Mouse (Mus musculus): ENCODE measurements around the gene Prkn. TPM values are rescaled to one million over a fixed set of nuclear protein-coding genes. Genes with fewer than 3 reads are reported as not detected.

Gene Prkn
- polyA plus RNA-seq, 1 experiment = 0.58 TPM

DNA sequence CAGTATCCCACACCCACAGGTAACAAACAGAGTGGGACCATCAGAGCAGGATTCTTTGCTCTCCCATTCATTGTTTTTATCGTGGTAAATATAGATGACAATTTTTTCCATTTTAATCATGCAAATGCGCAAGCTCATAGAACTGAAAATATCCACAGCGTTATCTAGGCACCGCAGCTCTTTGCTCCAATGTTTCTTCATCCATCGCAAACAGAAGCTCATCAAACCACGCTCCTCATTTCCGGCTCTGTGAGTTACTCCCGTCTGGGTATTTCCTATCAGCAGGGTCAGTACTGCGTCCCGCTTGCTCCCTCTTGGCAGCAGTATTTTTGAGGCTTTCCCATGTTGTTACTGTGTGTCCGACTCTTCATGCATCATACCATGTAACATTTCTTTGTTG lies 1022.8 kb downstream of the Prkn start:
- Histone ChIP-seq H3K4me3 (ENCODE audit: low read depth, low read length) (no peak overlapping the region), H3K36me3 (ENCODE audit: control insufficient read depth, insufficient read depth, low read length) (no peaks in the 10 kb centered on the region)
- 90% methylated on average over 11 of the region's 11 CpGs for WGBS

DNA sequence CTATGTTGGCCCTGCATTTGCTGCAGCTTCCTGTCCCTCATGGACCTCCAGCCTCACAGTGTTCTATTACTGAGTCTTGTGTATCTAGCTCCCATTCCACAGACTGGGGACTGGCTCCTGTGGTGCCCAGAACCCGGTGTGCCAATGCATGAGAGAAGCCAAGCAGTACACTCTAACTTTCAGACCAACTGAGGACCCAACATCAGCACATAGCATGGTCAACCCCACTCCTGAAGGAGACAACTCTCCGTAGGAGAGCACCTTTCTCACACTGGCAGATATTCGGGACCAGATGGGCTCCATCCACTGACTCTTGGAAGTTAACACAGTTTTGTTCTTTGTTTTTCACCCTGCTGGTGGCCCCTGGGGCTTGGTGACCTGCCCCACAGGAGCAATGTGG lies 1026.0 kb downstream of the Prkn start:
- 87% methylated on average over 3 of the region's 3 CpGs for WGBS
- TF ChIP-seq CTCF (IDR thresholded peaks at IDR 0.05; ENCODE audit: extremely low read depth, insufficient read length, insufficient replicate concordance, low read depth, low read length) (no peak), POLR2A (IDR thresholded peaks at IDR 0.05; ENCODE audit: low read depth, low read length) (no peak)
- Histone ChIP-seq H3K27me3 (ENCODE audit: control insufficient read depth, insufficient read depth, low read length) (no peaks in the 10 kb centered on the region; the same call in 1 of the 2 replicates), H3K27ac (ENCODE audit: insufficient read depth, low read depth, low read length) (no peak overlapping the region), H3K36me3 (ENCODE audit: control insufficient read depth, insufficient read depth, low read length) (no peaks in the 10 kb centered on the region), H3K4me3 (ENCODE audit: low read depth, low read length) (no peak overlapping the region), H3K4me1 (ENCODE audit: control insufficient read depth, insufficient read depth, insufficient read length, low read length) (no peaks in the 10 kb centered on the region)

More for the DNA sequence above, 1022.8 kb downstream of the Prkn start:
- Histone ChIP-seq H3K27me3 (ENCODE audit: control insufficient read depth, insufficient read depth, low read length) (no peaks in the 10 kb centered on the region; the same call in 1 of the 2 replicates), H3K4me1 (ENCODE audit: control insufficient read depth, insufficient read depth, insufficient read length, low read length) (no peaks in the 10 kb centered on the region), H3K27ac (ENCODE audit: insufficient read depth, low read depth, low read length) (no peak overlapping the region)
- TF ChIP-seq CTCF (IDR thresholded peaks at IDR 0.05; ENCODE audit: extremely low read depth, insufficient read length, insufficient replicate concordance, low read depth, low read length) (no peak), POLR2A (IDR thresholded peaks at IDR 0.05; ENCODE audit: low read depth, low read length) (no peak)

DNA sequence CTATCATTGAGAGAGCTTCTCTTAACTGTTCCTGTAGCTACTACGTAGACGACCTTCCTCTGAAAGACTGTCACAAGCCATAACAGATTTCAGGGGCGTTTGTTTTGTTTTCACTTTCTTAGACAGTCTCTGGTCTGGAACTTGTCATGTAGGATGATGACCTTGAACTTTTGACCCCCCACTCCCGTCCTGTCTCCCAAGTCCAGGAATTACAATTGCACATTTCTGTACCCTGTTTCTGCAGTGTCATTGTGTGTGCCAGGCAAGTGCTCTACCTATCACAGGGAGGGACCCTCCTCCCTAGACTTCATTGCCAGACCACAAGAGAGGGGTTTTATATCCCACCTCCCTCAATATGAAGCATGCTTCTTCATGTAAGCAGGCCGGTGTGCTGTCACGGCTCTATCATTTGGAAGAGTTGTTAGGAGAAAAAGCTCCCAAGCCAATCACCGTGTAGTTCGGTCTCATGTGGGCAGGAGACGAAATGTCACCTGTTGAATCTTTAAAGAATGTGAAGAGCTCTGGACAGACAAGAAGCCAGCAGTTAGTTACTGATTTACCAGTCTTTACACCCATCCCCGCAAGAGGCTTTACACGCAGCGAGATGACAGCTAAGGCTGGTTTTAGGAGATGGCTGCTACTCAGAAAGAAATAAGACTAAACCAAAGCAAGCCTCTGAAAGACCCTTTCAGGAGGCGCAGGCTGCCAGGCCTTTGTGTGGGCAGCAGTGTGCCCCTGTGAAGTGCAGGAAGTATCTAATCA lies 1027.3 kb downstream of the Prkn start:
- Histone ChIP-seq H3K4me3 (ENCODE audit: low read depth, low read length) (no peak overlapping the region), H3K36me3 (ENCODE audit: control insufficient read depth, insufficient read depth, low read length) (no peaks in the 10 kb centered on the region), H3K4me1 (ENCODE audit: control insufficient read depth, insufficient read depth, insufficient read length, low read length) (no peaks in the 10 kb centered on the region), H3K27ac (ENCODE audit: insufficient read depth, low read depth, low read length) (no peak overlapping the region), H3K27me3 (ENCODE audit: control insufficient read depth, insufficient read depth, low read length) (no peaks in the 10 kb centered on the region)
- WGBS = 34% methylated on average over 13 of the region's 13 CpGs
- no peak for TF ChIP-seq POLR2A (IDR thresholded peaks at IDR 0.05; ENCODE audit: low read depth, low read length)
- TF ChIP-seq CTCF (IDR thresholded peaks at IDR 0.05; ENCODE audit: extremely low read depth, insufficient read length, insufficient replicate concordance, low read depth, low read length) = no peak

DNA sequence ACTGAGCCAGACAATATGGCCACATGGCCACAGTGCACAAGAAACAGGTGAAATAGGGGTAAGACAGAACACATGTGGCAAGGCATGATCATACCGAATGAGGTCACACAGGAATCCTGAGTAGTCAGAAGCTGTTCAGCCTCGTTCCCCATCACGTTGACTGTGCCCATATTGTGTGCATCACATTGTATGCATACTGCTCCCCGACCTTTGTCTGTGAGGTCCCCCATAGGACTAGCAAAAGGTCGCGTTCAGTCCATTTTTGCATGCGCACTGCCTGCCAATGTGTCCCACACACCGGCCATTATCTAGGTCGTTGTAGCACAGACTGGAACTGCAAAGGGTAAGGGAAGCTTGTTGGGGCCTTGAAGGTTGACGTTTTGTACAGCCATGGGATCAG lies 1030.4 kb downstream of the Prkn start:
- Histone ChIP-seq H3K36me3 (ENCODE audit: control insufficient read depth, insufficient read depth, low read length) (no peaks in the 10 kb centered on the region), H3K4me1 (ENCODE audit: control insufficient read depth, insufficient read depth, insufficient read length, low read length) (no peaks in the 10 kb centered on the region), H3K27me3 (ENCODE audit: control insufficient read depth, insufficient read depth, low read length) (no peaks in the 10 kb centered on the region), H3K4me3 (ENCODE audit: low read depth, low read length) (no peak overlapping the region), H3K27ac (ENCODE audit: insufficient read depth, low read depth, low read length) (no peak overlapping the region)
- 91% methylated on average over 10 of the region's 10 CpGs for WGBS
- TF ChIP-seq CTCF (IDR thresholded peaks at IDR 0.05; ENCODE audit: extremely low read depth, insufficient read length, insufficient replicate concordance, low read depth, low read length) = no peak
- no peak for TF ChIP-seq POLR2A (IDR thresholded peaks at IDR 0.05; ENCODE audit: low read depth, low read length)

DNA sequence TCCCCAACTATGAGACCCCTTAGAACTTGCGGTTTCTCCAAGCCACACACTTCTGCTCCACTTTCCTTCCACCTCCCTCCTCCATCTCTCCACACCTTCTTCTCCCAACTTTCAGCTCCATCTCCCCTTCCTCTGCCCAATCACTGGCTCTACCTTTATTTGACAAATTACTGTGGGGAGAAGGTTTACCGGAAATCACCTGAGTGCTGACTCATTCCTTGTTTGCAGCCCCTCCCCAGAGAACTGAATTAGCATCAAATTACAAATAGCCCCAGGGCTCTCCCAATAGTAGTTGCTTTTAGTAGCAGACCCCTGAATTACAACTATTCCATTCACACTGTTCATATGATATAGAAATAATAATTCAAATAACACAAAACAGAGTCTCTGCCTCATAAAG lies 1036.1 kb downstream of the Prkn start:
- no peak overlapping the region for H3K4me3 ChIP-seq (ENCODE audit: low read depth, low read length)
- no peaks in the 10 kb centered on the region for H3K27me3 ChIP-seq (ENCODE audit: control insufficient read depth, insufficient read depth, low read length)
- no peak for TF ChIP-seq POLR2A (IDR thresholded peaks at IDR 0.05; ENCODE audit: low read depth, low read length)
- TF ChIP-seq CTCF (IDR thresholded peaks at IDR 0.05; ENCODE audit: extremely low read depth, insufficient read length, insufficient replicate concordance, low read depth, low read length) = no peak
- no peak overlapping the region for H3K27ac ChIP-seq (ENCODE audit: insufficient read depth, low read depth, low read length)
- 72% methylated on average over 2 of the region's 2 CpGs for WGBS
- H3K36me3 ChIP-seq (ENCODE audit: control insufficient read depth, insufficient read depth, low read length) = no peaks in the 10 kb centered on the region
- H3K4me1 ChIP-seq (ENCODE audit: control insufficient read depth, insufficient read depth, insufficient read length, low read length) = no peaks in the 10 kb centered on the region

DNA sequence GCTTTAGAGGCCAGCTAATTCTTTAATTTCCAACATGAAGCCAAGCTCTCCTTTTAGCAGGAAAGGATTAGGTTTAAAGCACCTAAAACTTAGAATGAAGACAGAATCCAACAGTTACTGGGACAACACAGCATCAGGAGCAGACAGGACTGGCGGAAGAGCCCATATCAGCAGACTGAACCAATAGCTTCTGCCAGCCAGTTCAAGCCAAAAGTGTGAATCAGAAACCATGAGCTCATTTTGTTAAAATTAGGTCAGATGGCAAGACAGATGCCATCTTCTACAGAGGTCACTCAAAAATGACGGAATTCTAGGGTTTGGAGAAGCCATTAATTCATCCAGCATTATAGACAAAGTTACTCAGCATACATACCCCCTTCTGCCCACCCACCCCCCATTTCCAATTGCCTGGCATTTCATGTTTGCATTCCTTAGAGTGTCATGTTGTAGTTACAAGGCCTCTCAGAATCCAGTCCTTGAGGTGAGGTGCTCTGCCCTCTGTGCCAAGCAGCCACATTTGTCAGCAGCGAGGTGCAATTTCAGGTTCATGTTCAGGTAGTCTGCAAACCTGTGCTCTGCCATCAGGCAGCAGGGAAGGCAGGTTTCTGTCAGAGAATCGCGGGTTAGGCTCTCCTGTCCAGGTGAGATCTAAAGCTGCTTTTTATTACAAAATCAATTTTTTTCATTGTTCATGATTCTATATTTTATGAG lies 1041.1 kb downstream of the Prkn start:
- Histone ChIP-seq H3K36me3 (ENCODE audit: control insufficient read depth, insufficient read depth, low read length) (no peaks in the 10 kb centered on the region), H3K4me3 (ENCODE audit: low read depth, low read length) (no peak overlapping the region), H3K4me1 (ENCODE audit: control insufficient read depth, insufficient read depth, insufficient read length, low read length) (no peaks in the 10 kb centered on the region), H3K27me3 (ENCODE audit: control insufficient read depth, insufficient read depth, low read length) (no peaks in the 10 kb centered on the region), H3K27ac (ENCODE audit: insufficient read depth, low read depth, low read length) (no peak overlapping the region)
- 78% methylated on average over 5 of the region's 5 CpGs for WGBS
- TF ChIP-seq POLR2A (IDR thresholded peaks at IDR 0.05; ENCODE audit: low read depth, low read length) = no peak
- no peak for TF ChIP-seq CTCF (IDR thresholded peaks at IDR 0.05; ENCODE audit: extremely low read depth, insufficient read length, insufficient replicate concordance, low read depth, low read length)

DNA sequence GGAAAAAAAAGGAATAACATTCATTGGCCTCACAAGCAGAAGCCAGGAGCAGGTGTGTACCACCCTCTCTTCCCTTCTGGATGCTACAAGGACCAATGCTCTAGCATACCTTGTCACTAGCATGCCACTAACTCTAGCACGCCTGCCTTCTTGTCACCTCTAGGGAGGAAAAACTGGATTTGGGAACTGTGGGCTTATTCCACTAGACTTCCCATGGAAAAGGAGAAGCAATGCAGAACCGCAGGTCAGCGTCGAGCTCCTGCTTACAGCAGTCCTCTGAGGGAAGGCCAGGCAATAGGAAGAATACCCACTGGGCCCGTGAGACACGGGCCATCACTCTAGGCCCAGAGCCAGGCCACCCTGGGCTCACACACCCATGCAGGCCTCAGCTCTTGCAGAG lies 1045.4 kb downstream of the Prkn start:
- no peaks in the 10 kb centered on the region for H3K27me3 ChIP-seq (ENCODE audit: control insufficient read depth, insufficient read depth, low read length)
- H3K27ac ChIP-seq (ENCODE audit: insufficient read depth, low read depth, low read length) = no peak overlapping the region
- no peaks in the 10 kb centered on the region for H3K4me1 ChIP-seq (ENCODE audit: control insufficient read depth, insufficient read depth, insufficient read length, low read length)
- 89% methylated on average over 6 of the region's 6 CpGs for WGBS
- no peaks in the 10 kb centered on the region for H3K36me3 ChIP-seq (ENCODE audit: control insufficient read depth, insufficient read depth, low read length)
- H3K4me3 ChIP-seq (ENCODE audit: low read depth, low read length) = no peak overlapping the region
- TF ChIP-seq POLR2A (IDR thresholded peaks at IDR 0.05; ENCODE audit: low read depth, low read length) (no peak), CTCF (IDR thresholded peaks at IDR 0.05; ENCODE audit: extremely low read depth, insufficient read length, insufficient replicate concordance, low read depth, low read length) (no peak)

Data from small intestine, adult 2 months (tissue).